Mouse (Mus musculus) lung, postnatal 10 days (tissue): ENCODE measurements around the gene Rcor2.

ENCODE experiments used
- DNase-seq: peaks from one replicate; pipeline ENCODE4 v3.0.0; 2021

The Rcor2 gene

GRCm38 (mm10) chr19:7267091-7267741 lies at the start of gene Rcor2:
Gene Rcor2, plus strand, starts transcription at chr19:7267325.
- peak; percentile 86 for DNase-seq

GRCm38 (mm10) chr19:7217926-7218267 lies 49.2 kb upstream of the Rcor2 start:
- no peak for DNase-seq

GRCm38 (mm10) chr19:7218753-7219152 lies 48.4 kb upstream of the Rcor2 start:
- no peak for DNase-seq

GRCm38 (mm10) chr19:7222196-7222595 lies 44.9 kb upstream of the Rcor2 start:
- no peak for DNase-seq

GRCm38 (mm10) chr19:7223488-7223887 lies 43.6 kb upstream of the Rcor2 start:
- no peak for DNase-seq

GRCm38 (mm10) chr19:7224253-7224652 lies 42.9 kb upstream of the Rcor2 start:
- no peak for DNase-seq

- DNase-seq = no peak
Measured at GRCm38 (mm10) chr19:7225096-7225690, 41.9 kb upstream of the Rcor2 start.

- DNase-seq = no peak
Measured at GRCm38 (mm10) chr19:7226511-7226914, 40.6 kb upstream of the Rcor2 start.

- DNase-seq = peak; percentile 93
Measured at GRCm38 (mm10) chr19:7234537-7235221, 32.4 kb upstream of the Rcor2 start.

GRCm38 (mm10) chr19:7235461-7235860 lies 31.7 kb upstream of the Rcor2 start:
- no peak for DNase-seq

- DNase-seq = no peak
Measured at GRCm38 (mm10) chr19:7236011-7236410, 31.1 kb upstream of the Rcor2 start.

- no peak for DNase-seq
Measured at GRCm38 (mm10) chr19:7236742-7237141, 30.4 kb upstream of the Rcor2 start.

- DNase-seq = no peak
Measured at GRCm38 (mm10) chr19:7239574-7239973, 27.6 kb upstream of the Rcor2 start.

- DNase-seq = no peak
Measured at GRCm38 (mm10) chr19:7240291-7240690, 26.8 kb upstream of the Rcor2 start.

GRCm38 (mm10) chr19:7240782-7241690 lies 26.1 kb upstream of the Rcor2 start, which contains the start of gene Naa40:
Gene Naa40, minus strand, starts transcription at chr19:7241183.
- peak; percentile 94 for DNase-seq

- DNase-seq = no peak
Measured at GRCm38 (mm10) chr19:7246021-7246420, 21.1 kb upstream of the Rcor2 start.

GRCm38 (mm10) chr19:7257881-7258280 lies 9.2 kb upstream of the Rcor2 start:
- no peak for DNase-seq

GRCm38 (mm10) chr19:7261476-7261875 lies 5.6 kb upstream of the Rcor2 start:
- DNase-seq = no peak

- no peak for DNase-seq
Measured at GRCm38 (mm10) chr19:7261964-7262363, 5.2 kb upstream of the Rcor2 start.

- DNase-seq = no peak
Measured at GRCm38 (mm10) chr19:7262592-7262991, 4.5 kb upstream of the Rcor2 start.

- peak; percentile 86 for DNase-seq
Measured at GRCm38 (mm10) chr19:7264088-7264765, 2.9 kb upstream of the Rcor2 start.

GRCm38 (mm10) chr19:7264766-7265331 lies 2.3 kb upstream of the Rcor2 start:
- peak; percentile 63 for DNase-seq
